Mouse (Mus musculus): ENCODE results near the gene Sec14l1. TPM values are rescaled to one million over a fixed set of nuclear protein-coding genes. Genes with fewer than 3 reads are reported as not detected.
A peak's percentile ranks its signal among the peaks of the same experiment; 100 is the strongest.

Sec14l1 gene
- total and polyA plus RNA-seq, 3 experiments = 76.1 to 95.5 (median 82.8) TPM

DNA sequence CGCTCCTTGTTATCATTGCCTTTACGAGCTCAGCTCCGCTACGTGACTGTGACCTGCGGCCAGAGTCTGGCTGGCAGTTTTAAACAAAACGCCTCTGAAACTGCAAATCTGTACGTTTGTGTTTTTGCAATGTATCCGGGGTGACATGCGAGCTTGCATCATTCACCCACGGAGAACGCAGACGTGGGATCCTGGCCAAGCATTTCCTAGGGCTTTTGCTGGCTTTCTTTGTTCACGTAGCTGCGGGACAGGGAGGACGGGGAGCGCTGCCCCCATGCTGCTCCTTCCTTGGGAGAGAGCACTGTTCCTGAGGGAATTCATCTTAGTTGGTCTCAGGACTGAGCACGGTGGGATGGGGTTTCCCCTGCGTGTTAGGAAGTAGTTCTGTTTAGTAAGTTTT, 2.4 kb downstream of the Sec14l1 start:
- Histone ChIP-seq H3K4me1 (ENCODE audit: insufficient read depth, low read depth, low read length) (peaks cover 79% of the 10 kb centered on the region), H3K36me3 (replicated peaks) (peaks cover 57% of the 10 kb centered on the region)
- TF ChIP-seq GATA2 (IDR thresholded peaks at IDR 0.05; ENCODE audit: borderline replicate concordance, low read depth, low read length) (no peak), CTCF (IDR thresholded peaks at IDR 0.05; ENCODE audit: low read depth, low read length) (no peak), POLR2AphosphoS5 (IDR thresholded peaks at IDR 0.05; ENCODE audit: insufficient replicate concordance, low read depth, low read length) (no peak), TAL1 (conservative IDR thresholded peaks at IDR 0.05; ENCODE audit: low read depth, low read length) (no peak), GATA1 (IDR thresholded peaks at IDR 0.05; ENCODE audit: borderline replicate concordance, low read length) (no peak)

GRCm38 (mm10) chr11:117117791-117118190, 2.8 kb downstream of the Sec14l1 start:
- H3K4me3 ChIP-seq (ENCODE audit: low read depth, low read length) = no peak overlapping the region; the same call in 1 of the 2 replicates
- ATAC-seq (ENCODE audit: extremely low read depth, insufficient number of reproducible peaks, low FRiP score, poor library complexity, severe bottlenecking) (no peak), DNase-seq (ENCODE audit: low spot score) (no peak)
- H3K4me1 ChIP-seq (ENCODE audit: insufficient read depth, low read depth, low read length) = peaks cover 77% of the 10 kb centered on the region
- no peak for TF ChIP-seq TAL1 (conservative IDR thresholded peaks at IDR 0.05; ENCODE audit: low read depth, low read length)
- TF ChIP-seq CTCF (IDR thresholded peaks at IDR 0.05; ENCODE audit: low read depth, low read length) = no peak
- no peak for TF ChIP-seq POLR2AphosphoS5 (IDR thresholded peaks at IDR 0.05; ENCODE audit: insufficient replicate concordance, low read depth, low read length)
- no peak for TF ChIP-seq GATA2 (IDR thresholded peaks at IDR 0.05; ENCODE audit: borderline replicate concordance, low read depth, low read length)
- no peak for TF ChIP-seq GATA1 (IDR thresholded peaks at IDR 0.05; ENCODE audit: borderline replicate concordance, low read length)
- no peaks in the 10 kb centered on the region for H3K27me3 ChIP-seq (ENCODE audit: insufficient read depth, low read length)
- peaks cover 4% of the 10 kb centered on the region; the same call in 1 of the 2 replicates for H3K9me3 ChIP-seq (replicated peaks)
- peaks cover 62% of the 10 kb centered on the region for H3K36me3 ChIP-seq (replicated peaks)

More for the DNA sequence above, 2.4 kb downstream of the Sec14l1 start:
- ATAC-seq (ENCODE audit: extremely low read depth, insufficient number of reproducible peaks, low FRiP score, poor library complexity, severe bottlenecking) (no peak), DNase-seq (ENCODE audit: low spot score) (no peak)
- Histone ChIP-seq H3K27me3 (ENCODE audit: insufficient read depth, low read length) (no peaks in the 10 kb centered on the region), H3K9me3 (replicated peaks) (peaks cover 4% of the 10 kb centered on the region; the same call in 1 of the 2 replicates), H3K4me3 (ENCODE audit: low read depth, low read length) (peak overlapping the region; percentile 18; the same call in 1 of the 2 replicates)

GRCm38 (mm10) chr11:117118248-117118647, 3.3 kb downstream of the Sec14l1 start:
- no peaks in the 10 kb centered on the region for H3K27me3 ChIP-seq (ENCODE audit: insufficient read depth, low read length)
- H3K4me1 ChIP-seq (ENCODE audit: insufficient read depth, low read depth, low read length) = peaks cover 75% of the 10 kb centered on the region
- H3K36me3 ChIP-seq (replicated peaks) = peaks cover 66% of the 10 kb centered on the region
- ATAC-seq (ENCODE audit: extremely low read depth, insufficient number of reproducible peaks, low FRiP score, poor library complexity, severe bottlenecking) = no peak
- DNase-seq (ENCODE audit: low spot score) = no peak
- H3K9me3 ChIP-seq (replicated peaks) = peaks cover 4% of the 10 kb centered on the region; the same call in 1 of the 2 replicates
- TF ChIP-seq POLR2AphosphoS5 (IDR thresholded peaks at IDR 0.05; ENCODE audit: insufficient replicate concordance, low read depth, low read length) (no peak), GATA1 (IDR thresholded peaks at IDR 0.05; ENCODE audit: borderline replicate concordance, low read length) (no peak), TAL1 (conservative IDR thresholded peaks at IDR 0.05; ENCODE audit: low read depth, low read length) (no peak), CTCF (IDR thresholded peaks at IDR 0.05; ENCODE audit: low read depth, low read length) (no peak), GATA2 (IDR thresholded peaks at IDR 0.05; ENCODE audit: borderline replicate concordance, low read depth, low read length) (no peak)
- H3K4me3 ChIP-seq (ENCODE audit: low read depth, low read length) = peak overlapping the region; percentile 60; the same call in 1 of the 2 replicates

- DNase-seq (ENCODE audit: low spot score) (peak; percentile 59), ATAC-seq (ENCODE audit: extremely low read depth, insufficient number of reproducible peaks, low FRiP score, poor library complexity, severe bottlenecking) (no peak)
- Histone ChIP-seq H3K27me3 (ENCODE audit: insufficient read depth, low read length) (no peaks in the 10 kb centered on the region), H3K4me1 (ENCODE audit: insufficient read depth, low read depth, low read length) (peaks cover 76% of the 10 kb centered on the region), H3K9me3 (replicated peaks) (no peaks in the 10 kb centered on the region), H3K36me3 (replicated peaks) (peaks cover 72% of the 10 kb centered on the region), H3K4me3 (ENCODE audit: low read depth, low read length) (peak overlapping the region; percentile 60; the same call in 1 of the 2 replicates)
- no peak for TF ChIP-seq TAL1 (conservative IDR thresholded peaks at IDR 0.05; ENCODE audit: low read depth, low read length)
- no peak for TF ChIP-seq GATA2 (IDR thresholded peaks at IDR 0.05; ENCODE audit: borderline replicate concordance, low read depth, low read length)
Observed at GRCm38 (mm10) chr11:117118721-117119321, 3.9 kb downstream of the Sec14l1 start.

- Histone ChIP-seq H3K9me3 (replicated peaks) (no peaks in the 10 kb centered on the region), H3K36me3 (replicated peaks) (peaks cover 81% of the 10 kb centered on the region), H3K27me3 (ENCODE audit: insufficient read depth, low read length) (no peaks in the 10 kb centered on the region), H3K4me1 (ENCODE audit: insufficient read depth, low read depth, low read length) (peaks cover 77% of the 10 kb centered on the region), H3K4me3 (ENCODE audit: low read depth, low read length) (no peak overlapping the region)
- ATAC-seq (ENCODE audit: extremely low read depth, insufficient number of reproducible peaks, low FRiP score, poor library complexity, severe bottlenecking) (no peak), DNase-seq (ENCODE audit: low spot score) (no peak)
- no peak for TF ChIP-seq CTCF (IDR thresholded peaks at IDR 0.05; ENCODE audit: low read depth, low read length)
- no peak for TF ChIP-seq TAL1 (conservative IDR thresholded peaks at IDR 0.05; ENCODE audit: low read depth, low read length)
Observed at GRCm38 (mm10) chr11:117119723-117120122, 4.8 kb downstream of the Sec14l1 start.

DNA sequence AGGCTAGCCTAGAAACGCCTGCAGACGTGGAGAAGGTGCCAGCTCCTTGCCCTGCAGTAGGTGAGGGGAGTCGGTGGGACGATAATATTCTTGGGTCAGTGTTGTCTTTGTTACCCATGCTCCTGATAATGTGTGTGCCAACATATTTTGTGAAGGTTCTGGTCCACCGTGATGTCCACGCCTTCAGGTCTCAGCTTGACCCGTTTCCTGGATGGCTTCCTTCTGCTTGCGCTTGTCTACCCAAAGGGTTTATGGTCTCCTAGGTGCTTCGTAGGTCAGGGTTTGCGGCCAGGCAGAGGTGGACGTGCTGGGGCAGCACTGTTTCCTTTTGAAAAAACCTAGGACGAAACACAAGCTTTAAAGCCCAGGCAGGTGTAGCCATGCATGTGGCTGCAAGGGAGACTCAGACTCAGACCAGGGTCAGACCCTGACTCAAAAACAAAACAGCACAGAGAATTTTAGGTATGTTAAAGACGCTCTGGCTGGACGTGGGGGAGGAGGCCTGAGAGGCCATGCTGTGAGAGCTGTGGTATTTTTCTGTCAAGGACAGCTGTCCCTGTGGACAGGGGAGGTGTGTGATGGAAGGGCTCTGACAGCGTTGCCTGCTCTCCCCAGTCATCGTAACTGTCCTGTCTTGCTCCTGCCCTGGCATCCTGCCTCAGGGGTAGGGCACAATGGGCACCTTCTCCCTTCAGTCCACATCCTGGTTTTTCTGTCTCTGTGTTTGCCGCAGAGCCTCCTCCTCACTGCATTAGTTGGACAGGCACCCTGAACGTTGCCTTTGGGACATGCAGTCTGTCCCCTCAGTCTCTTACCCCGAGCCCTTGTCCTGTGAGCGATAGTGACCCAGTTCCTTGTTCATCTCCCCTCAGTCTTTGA, 5.6 kb downstream of the Sec14l1 start:
- Histone ChIP-seq H3K36me3 (replicated peaks) (peaks cover 87% of the 10 kb centered on the region), H3K4me3 (ENCODE audit: low read depth, low read length) (no peak overlapping the region), H3K9me3 (replicated peaks) (no peaks in the 10 kb centered on the region), H3K4me1 (ENCODE audit: insufficient read depth, low read depth, low read length) (peaks cover 77% of the 10 kb centered on the region), H3K27me3 (ENCODE audit: insufficient read depth, low read length) (no peaks in the 10 kb centered on the region)
- no peak for TF ChIP-seq GATA2 (IDR thresholded peaks at IDR 0.05; ENCODE audit: borderline replicate concordance, low read depth, low read length)
- no peak for TF ChIP-seq POLR2AphosphoS5 (IDR thresholded peaks at IDR 0.05; ENCODE audit: insufficient replicate concordance, low read depth, low read length)
- TF ChIP-seq CTCF (IDR thresholded peaks at IDR 0.05; ENCODE audit: low read depth, low read length) = no peak
- TF ChIP-seq TAL1 (conservative IDR thresholded peaks at IDR 0.05; ENCODE audit: low read depth, low read length) = no peak
- TF ChIP-seq GATA1 (IDR thresholded peaks at IDR 0.05; ENCODE audit: borderline replicate concordance, low read length) = no peak
- DNase-seq (ENCODE audit: low spot score) = no peak
- ATAC-seq (ENCODE audit: extremely low read depth, insufficient number of reproducible peaks, low FRiP score, poor library complexity, severe bottlenecking) = no peak
